Mouse (Mus musculus): ENCODE measurements at regions not wholly inside any gene's neighbourhood (a gene's known extent, or its start where the extent isn't known, plus 50 kb on each side); places are given as distances from the start of the nearest gene placed in this dataset.

DNA sequence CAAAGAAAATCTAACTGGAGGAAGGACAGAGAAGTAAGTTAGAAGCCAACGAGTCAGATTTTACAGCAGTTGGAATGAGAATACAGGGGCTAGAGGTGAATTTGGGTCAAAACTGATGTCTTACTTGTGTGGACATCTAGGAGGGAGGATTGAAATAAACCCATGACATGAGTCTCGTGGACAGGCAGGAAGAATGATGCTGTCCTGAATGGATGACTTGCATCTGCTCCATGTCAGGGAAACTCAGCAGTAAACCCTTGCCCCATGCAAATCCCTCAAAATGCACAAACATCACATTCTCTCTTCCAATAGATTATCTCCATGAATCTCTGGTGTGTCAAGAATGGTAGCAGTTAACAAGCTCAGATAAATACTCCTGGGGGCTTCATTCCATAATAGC is 729.1 kb downstream of the Dhx35 start:
- DNase-seq (ENCODE audit: low read depth, low spot score): no peak

GRCm38 (mm10) chr2:159534951-159535350 is 740.3 kb downstream of the Dhx35 start:
- no peak for DNase-seq (ENCODE audit: low read depth, low spot score)

GRCm38 (mm10) chr2:159539261-159539660 is 744.7 kb downstream of the Dhx35 start:
- DNase-seq (ENCODE audit: low read depth, low spot score): no peak

DNA sequence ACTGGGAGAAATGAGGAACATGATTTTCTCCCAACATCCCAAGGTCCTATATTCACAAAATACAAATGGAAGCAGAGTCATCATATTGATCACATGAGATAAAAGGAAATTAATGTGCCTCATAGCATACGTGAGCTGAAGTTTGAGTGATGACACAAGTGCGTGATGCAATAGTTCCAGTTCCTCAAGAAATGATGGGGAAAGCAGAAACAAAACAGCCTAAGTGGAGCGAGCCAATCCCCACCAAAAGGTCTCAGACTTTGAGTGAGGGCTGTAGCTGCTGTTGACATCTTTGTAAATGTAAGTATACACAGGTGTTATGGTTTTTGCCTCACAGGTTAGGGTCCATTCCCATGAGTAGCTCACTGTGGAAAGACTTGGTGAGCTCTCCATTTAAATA is 763.0 kb downstream of the Dhx35 start:
- no peak for DNase-seq (ENCODE audit: low read depth, low spot score)

DNA sequence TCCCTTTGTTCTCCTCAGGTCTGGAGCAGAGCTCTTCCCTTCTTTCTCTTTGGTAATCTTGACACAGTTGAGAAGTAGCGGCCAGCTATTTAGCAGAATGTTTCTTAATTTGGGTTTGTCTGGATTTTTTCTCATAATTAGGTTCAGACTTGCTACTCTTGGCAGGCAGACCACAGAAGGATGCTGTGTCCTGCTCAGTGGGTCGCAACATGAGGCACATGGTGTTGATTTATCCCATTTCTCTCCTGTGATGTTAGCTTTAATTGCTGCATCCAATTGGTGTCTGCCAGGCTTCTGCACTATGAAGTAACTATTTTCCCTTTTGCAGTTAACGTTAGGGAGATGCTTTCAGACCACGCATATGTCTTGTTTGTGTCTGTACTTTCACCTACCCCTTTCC is 768.7 kb downstream of the Gm826 start:
- no peak for DNase-seq (ENCODE audit: low read depth, low spot score)

GRCm38 (mm10) chr2:159565921-159566320 is 768.0 kb downstream of the Gm826 start:
- DNase-seq (ENCODE audit: low read depth, low spot score): no peak

GRCm38 (mm10) chr2:159566461-159566860 is 767.5 kb downstream of the Gm826 start:
- no peak for DNase-seq (ENCODE audit: low read depth, low spot score)

DNA sequence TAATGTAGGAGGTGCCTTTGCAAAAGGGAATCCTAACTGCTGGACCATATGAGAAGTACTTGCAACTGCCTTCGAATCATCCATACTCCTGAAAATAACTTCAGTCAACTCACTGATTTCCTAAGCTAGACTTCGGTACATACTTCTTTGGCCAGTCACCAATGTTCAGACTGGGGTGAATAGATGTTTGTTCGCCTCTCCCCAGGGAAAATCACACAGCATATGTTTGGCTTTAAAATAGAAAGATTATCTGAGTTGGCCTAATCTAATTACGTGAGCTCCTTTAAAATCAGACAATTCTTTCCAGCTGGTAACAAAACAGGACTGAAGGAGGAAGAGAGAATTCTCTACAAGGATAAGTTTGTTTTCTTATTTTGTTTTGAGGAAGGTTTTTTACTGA is 765.6 kb downstream of the Gm826 start:
- DNase-seq (ENCODE audit: low read depth, low spot score): no peak

DNA sequence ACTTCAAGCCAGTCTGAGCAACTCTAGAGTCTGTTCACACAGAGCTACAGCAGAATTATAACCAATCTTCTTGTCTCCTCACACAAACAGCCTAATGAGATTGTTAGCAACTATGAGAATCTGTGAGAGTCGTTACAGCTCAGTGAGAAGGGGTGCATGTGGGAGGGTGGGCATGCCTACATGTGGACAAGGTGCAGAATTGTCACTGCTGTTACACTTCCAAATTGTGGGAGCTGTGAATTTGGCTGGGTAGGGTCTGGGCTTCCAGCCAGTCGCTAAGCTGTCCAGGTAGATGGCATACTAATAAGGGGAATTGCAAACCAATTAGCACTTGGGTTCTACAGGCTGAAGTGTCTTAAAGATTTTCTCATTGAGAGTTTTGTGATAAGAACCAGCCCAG is 762.1 kb downstream of the Gm826 start:
- no peak for DNase-seq (ENCODE audit: low read depth, low spot score)

- no peak for DNase-seq (ENCODE audit: low read depth, low spot score)
Observed at GRCm38 (mm10) chr2:159575271-159575670, 758.7 kb downstream of the Gm826 start.

- no peak for DNase-seq (ENCODE audit: low read depth, low spot score)
Observed at GRCm38 (mm10) chr2:159583103-159583502, 750.9 kb downstream of the Gm826 start.

- DNase-seq (ENCODE audit: low read depth, low spot score): no peak
Observed at GRCm38 (mm10) chr2:159584641-159585040, 749.3 kb downstream of the Gm826 start.

- no peak for DNase-seq (ENCODE audit: low read depth, low spot score)
Observed at GRCm38 (mm10) chr2:159586697-159587473, 747.1 kb downstream of the Gm826 start.

- DNase-seq (ENCODE audit: low read depth, low spot score): no peak
Observed at GRCm38 (mm10) chr2:159591396-159592124, 742.4 kb downstream of the Gm826 start.

- DNase-seq (ENCODE audit: low read depth, low spot score): no peak
Observed at GRCm38 (mm10) chr2:159592841-159593240, 741.1 kb downstream of the Gm826 start.

- no peak for DNase-seq (ENCODE audit: low read depth, low spot score)
Observed at GRCm38 (mm10) chr2:159596285-159596684, 737.7 kb downstream of the Gm826 start.

DNA sequence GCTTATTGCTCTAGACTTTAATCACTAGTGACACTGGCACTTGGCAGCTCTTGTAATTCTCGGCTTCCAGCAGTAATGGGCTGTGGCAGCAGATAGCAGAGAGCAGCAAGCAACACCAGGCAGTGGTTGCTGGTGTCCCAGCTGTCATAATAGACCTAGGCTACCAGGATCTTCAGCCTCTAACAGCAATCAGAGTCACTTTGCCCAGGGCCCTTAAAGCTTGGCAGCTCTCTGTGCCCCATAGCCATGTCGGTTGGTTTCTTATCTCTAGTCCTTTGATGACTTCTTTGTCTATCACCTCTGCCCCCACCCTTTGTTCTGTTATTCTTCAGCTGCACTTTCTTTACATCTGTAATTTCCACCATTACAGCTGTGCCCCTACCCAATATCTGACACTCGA is 735.9 kb downstream of the Gm826 start:
- DNase-seq (ENCODE audit: low read depth, low spot score): no peak

GRCm38 (mm10) chr2:159607191-159607590 is 726.8 kb downstream of the Gm826 start:
- DNase-seq (ENCODE audit: low read depth, low spot score): no peak

GRCm38 (mm10) chr2:159610451-159610850 is 723.5 kb downstream of the Gm826 start:
- DNase-seq (ENCODE audit: low read depth, low spot score): no peak

DNA sequence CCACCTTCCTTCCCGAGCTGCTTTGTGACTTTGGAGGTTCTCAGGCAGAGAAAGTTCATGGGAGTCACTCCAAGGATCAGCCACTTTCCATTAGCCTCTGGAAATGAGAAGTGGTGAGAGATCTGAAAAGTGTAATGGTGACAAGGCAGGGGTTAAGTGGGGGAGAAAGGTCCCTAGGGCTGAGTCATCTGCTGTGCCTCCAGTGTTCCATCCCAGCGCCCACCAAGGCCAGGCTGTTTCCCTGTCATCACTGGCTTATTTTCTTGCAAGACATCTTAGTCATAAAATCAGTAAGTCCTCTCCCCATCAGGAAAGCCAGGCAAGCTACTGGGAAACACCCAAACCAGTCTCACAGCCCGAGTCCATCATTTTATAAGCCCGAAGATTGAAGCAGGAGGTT is 717.3 kb downstream of the Gm826 start:
- DNase-seq (ENCODE audit: low read depth, low spot score): no peak

- no peak for DNase-seq (ENCODE audit: low read depth, low spot score)
Observed at GRCm38 (mm10) chr2:159621261-159621660, 712.7 kb downstream of the Gm826 start.

GRCm38 (mm10) chr2:159622141-159622669 is 711.8 kb downstream of the Gm826 start:
- no peak for DNase-seq (ENCODE audit: low read depth, low spot score)

DNA sequence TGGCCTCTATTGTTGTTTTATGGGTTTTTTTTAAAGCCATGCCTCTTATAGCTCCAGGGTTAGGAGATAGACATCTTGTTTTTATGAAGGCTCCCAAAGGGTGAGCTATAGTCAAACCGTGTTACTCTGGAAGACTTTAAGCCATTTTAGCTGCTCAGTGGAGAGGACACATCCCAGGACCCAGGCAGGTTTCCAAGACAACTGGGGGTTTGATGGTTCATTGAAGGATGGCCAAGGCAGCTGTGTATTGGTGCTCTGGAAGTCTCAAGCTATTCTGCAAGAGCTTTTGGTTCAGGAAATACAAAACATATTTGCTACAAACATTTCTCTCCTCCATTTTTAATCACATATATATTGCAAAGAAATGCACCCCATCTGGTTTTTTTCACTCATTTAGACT is 708.7 kb downstream of the Gm826 start:
- no peak for DNase-seq (ENCODE audit: low read depth, low spot score)
